Mouse (Mus musculus): Measurements from ENCODE around the gene Ctf1. TPM values are rescaled to one million over a fixed set of nuclear protein-coding genes. Genes with fewer than 3 reads are reported as not detected.

Ctf1 gene
- polyA plus RNA-seq, 1 experiment from 2014 or later, result 5.2 TPM

GRCm38 (mm10) chr7:127707045-127707956 is 5.2 kb upstream of the Ctf1 start:
- peak overlapping the region; percentile 74 for H3K4me3 ChIP-seq (ENCODE audit: low read length)
- no peaks in the 10 kb centered on the region for H3K27me3 ChIP-seq (replicated peaks; ENCODE audit: control insufficient read depth, insufficient read depth, low read length)
- no peaks in the 10 kb centered on the region for H3K9me3 ChIP-seq (ENCODE audit: control insufficient read depth, low read length)
- H3K4me1 ChIP-seq (ENCODE audit: control insufficient read depth, insufficient read depth, low read length), result peaks cover 23% of the 10 kb centered on the region
- no peak for ATAC-seq
- peaks cover 4% of the 10 kb centered on the region; the same call in 1 of the 2 replicates for H3K36me3 ChIP-seq (ENCODE audit: control insufficient read depth, insufficient read depth, low read length)
- peak overlapping the region; percentile 83 for H3K9ac ChIP-seq (ENCODE audit: low read depth, low read length)
- H3K4me2 ChIP-seq (ENCODE audit: low read depth, low read length), result peak overlapping the region; percentile 79
- 26% methylated on average over 22 of the region's 22 CpGs for WGBS
- H3K27ac ChIP-seq (ENCODE audit: low read length), result peak overlapping the region; percentile 97

GRCm38 (mm10) chr7:127707957-127708206 is 4.7 kb upstream of the Ctf1 start:
- ATAC-seq, result no peak
- H3K9me3 ChIP-seq (ENCODE audit: control insufficient read depth, low read length), result no peaks in the 10 kb centered on the region
- peak overlapping the region; percentile 79 for H3K4me2 ChIP-seq (ENCODE audit: low read depth, low read length)
- peak overlapping the region; percentile 83 for H3K9ac ChIP-seq (ENCODE audit: low read depth, low read length)
- peak overlapping the region; percentile 74 for H3K4me3 ChIP-seq (ENCODE audit: low read length)
- peaks cover 4% of the 10 kb centered on the region; the same call in 1 of the 2 replicates for H3K36me3 ChIP-seq (ENCODE audit: control insufficient read depth, insufficient read depth, low read length)
- H3K27ac ChIP-seq (ENCODE audit: low read length), result peak overlapping the region; percentile 97
- H3K27me3 ChIP-seq (replicated peaks; ENCODE audit: control insufficient read depth, insufficient read depth, low read length), result no peaks in the 10 kb centered on the region
- 2% methylated on average over 5 of the region's 5 CpGs for WGBS
- peaks cover 28% of the 10 kb centered on the region for H3K4me1 ChIP-seq (ENCODE audit: control insufficient read depth, insufficient read depth, low read length)

- no peaks in the 10 kb centered on the region for H3K9me3 ChIP-seq (ENCODE audit: control insufficient read depth, low read length)
- under 1% methylated on average over 83 of the region's 90 CpGs for WGBS
- peaks cover 33% of the 10 kb centered on the region for H3K4me1 ChIP-seq (ENCODE audit: control insufficient read depth, insufficient read depth, low read length)
- peak within 1 kb of the TSS; percentile 83 for H3K9ac ChIP-seq (ENCODE audit: low read depth, low read length)
- no peaks in the 10 kb centered on the region for H3K27me3 ChIP-seq (replicated peaks; ENCODE audit: control insufficient read depth, insufficient read depth, low read length)
- H3K27ac ChIP-seq (ENCODE audit: low read length), result peak within 1 kb of the TSS; percentile 97
- ATAC-seq, result peak; percentile 89
- H3K4me3 ChIP-seq (ENCODE audit: low read length), result peak within 1 kb of the TSS; percentile 74
- peak within 1 kb of the TSS; percentile 79 for H3K4me2 ChIP-seq (ENCODE audit: low read depth, low read length)
- peaks cover 4% of the 10 kb centered on the region; the same call in 1 of the 2 replicates for H3K36me3 ChIP-seq (ENCODE audit: control insufficient read depth, insufficient read depth, low read length)
Measured at GRCm38 (mm10) chr7:127708207-127709078, 4.1 kb upstream of the Ctf1 start, which contains the start of gene Bcl7c. TSS of gene Bcl7c (minus strand) at chr7:127708933.

- Histone ChIP-seq H3K4me1 (ENCODE audit: control insufficient read depth, insufficient read depth, low read length) (peaks cover 36% of the 10 kb centered on the region), H3K27me3 (replicated peaks; ENCODE audit: control insufficient read depth, insufficient read depth, low read length) (no peaks in the 10 kb centered on the region), H3K9me3 (ENCODE audit: control insufficient read depth, low read length) (no peaks in the 10 kb centered on the region), H3K9ac (ENCODE audit: low read depth, low read length) (peak overlapping the region; percentile 83; the same call in 1 of the 2 replicates), H3K36me3 (ENCODE audit: control insufficient read depth, insufficient read depth, low read length) (no peaks in the 10 kb centered on the region), H3K27ac (ENCODE audit: low read length) (peak overlapping the region; percentile 97; the same call in 1 of the 2 replicates), H3K4me3 (ENCODE audit: low read length) (peak overlapping the region; percentile 74), H3K4me2 (ENCODE audit: low read depth, low read length) (peak overlapping the region; percentile 79)
- ATAC-seq, result no peak
- WGBS, result 74% methylated on average over 5 of the region's 5 CpGs
Measured at GRCm38 (mm10) chr7:127709261-127709979, 3.1 kb upstream of the Ctf1 start.

- Histone ChIP-seq H3K9ac (ENCODE audit: low read depth, low read length) (no peak overlapping the region), H3K4me1 (ENCODE audit: control insufficient read depth, insufficient read depth, low read length) (peaks cover 36% of the 10 kb centered on the region), H3K36me3 (ENCODE audit: control insufficient read depth, insufficient read depth, low read length) (peaks cover 3% of the 10 kb centered on the region; the same call in 1 of the 2 replicates), H3K27me3 (replicated peaks; ENCODE audit: control insufficient read depth, insufficient read depth, low read length) (no peaks in the 10 kb centered on the region), H3K27ac (ENCODE audit: low read length) (no peak overlapping the region), H3K4me2 (ENCODE audit: low read depth, low read length) (no peak overlapping the region), H3K9me3 (ENCODE audit: control insufficient read depth, low read length) (no peaks in the 10 kb centered on the region), H3K4me3 (ENCODE audit: low read length) (no peak overlapping the region)
- WGBS, result 79% methylated on average over 3 of the region's 3 CpGs
- no peak for ATAC-seq
Measured at GRCm38 (mm10) chr7:127711031-127711430, 1.5 kb upstream of the Ctf1 start.

GRCm38 (mm10) chr7:127711456-127711855 is 1.1 kb upstream of the Ctf1 start:
- Histone ChIP-seq H3K36me3 (ENCODE audit: control insufficient read depth, insufficient read depth, low read length) (peaks cover 3% of the 10 kb centered on the region; the same call in 1 of the 2 replicates), H3K9ac (ENCODE audit: low read depth, low read length) (no peak overlapping the region), H3K27ac (ENCODE audit: low read length) (no peak overlapping the region), H3K27me3 (replicated peaks; ENCODE audit: control insufficient read depth, insufficient read depth, low read length) (no peaks in the 10 kb centered on the region), H3K4me3 (ENCODE audit: low read length) (no peak overlapping the region), H3K9me3 (ENCODE audit: control insufficient read depth, low read length) (no peaks in the 10 kb centered on the region), H3K4me2 (ENCODE audit: low read depth, low read length) (no peak overlapping the region), H3K4me1 (ENCODE audit: control insufficient read depth, insufficient read depth, low read length) (peaks cover 36% of the 10 kb centered on the region)
- ATAC-seq, result no peak
- 69% methylated on average over 3 of the region's 3 CpGs for WGBS

GRCm38 (mm10) chr7:127714816-127715215 is 2.3 kb downstream of the Ctf1 start:
- Histone ChIP-seq H3K4me3 (ENCODE audit: low read length) (no peak overlapping the region), H3K9ac (ENCODE audit: low read depth, low read length) (no peak overlapping the region), H3K4me2 (ENCODE audit: low read depth, low read length) (no peak overlapping the region), H3K9me3 (ENCODE audit: control insufficient read depth, low read length) (no peaks in the 10 kb centered on the region), H3K27me3 (replicated peaks; ENCODE audit: control insufficient read depth, insufficient read depth, low read length) (no peaks in the 10 kb centered on the region), H3K27ac (ENCODE audit: low read length) (no peak overlapping the region), H3K36me3 (ENCODE audit: control insufficient read depth, insufficient read depth, low read length) (peaks cover 3% of the 10 kb centered on the region; the same call in 1 of the 2 replicates), H3K4me1 (ENCODE audit: control insufficient read depth, insufficient read depth, low read length) (peaks cover 26% of the 10 kb centered on the region)
- WGBS, result 84% methylated on average over 4 of the region's 4 CpGs
- no peak for ATAC-seq

- H3K27ac ChIP-seq (ENCODE audit: low read length), result no peak overlapping the region
- ATAC-seq, result peak; percentile 64
- H3K9me3 ChIP-seq (ENCODE audit: control insufficient read depth, low read length), result no peaks in the 10 kb centered on the region
- peaks cover 19% of the 10 kb centered on the region for H3K4me1 ChIP-seq (ENCODE audit: control insufficient read depth, insufficient read depth, low read length)
- 3% methylated on average over 39 of the region's 41 CpGs for WGBS
- peaks cover 3% of the 10 kb centered on the region; the same call in 1 of the 2 replicates for H3K36me3 ChIP-seq (ENCODE audit: control insufficient read depth, insufficient read depth, low read length)
- peak overlapping the region; percentile 76 for H3K4me2 ChIP-seq (ENCODE audit: low read depth, low read length)
- H3K9ac ChIP-seq (ENCODE audit: low read depth, low read length), result peak overlapping the region; percentile 68
- peak overlapping the region; percentile 42 for H3K4me3 ChIP-seq (ENCODE audit: low read length)
- no peaks in the 10 kb centered on the region for H3K27me3 ChIP-seq (replicated peaks; ENCODE audit: control insufficient read depth, insufficient read depth, low read length)
Measured at GRCm38 (mm10) chr7:127716992-127717391, 4.5 kb downstream of the Ctf1 start.

All from intestine, embryonic 16.5 days (tissue).